Mouse (Mus musculus): ENCODE results near the gene Tpgs1. TPM values are rescaled to one million over a fixed set of nuclear protein-coding genes. Genes with fewer than 3 reads are reported as not detected.
"Not testable (repeated sequence)": the region's sequence is repeated elsewhere in the genome, so short reads cannot be mapped to it uniquely, and the experiment has no call there.

Gene Tpgs1
- polyA plus RNA-seq, 1 experiment from 2014 or later: 62.4 TPM

- H3K27me3 ChIP-seq: no peaks in the 10 kb centered on the region
- in situ Hi-C loops (cut with MboI; ENCODE audit: low pct_unique_long_range_greater_than_20kb): loop anchor here (10.0 kb wide), 1 partner anchor 93 kb away; no protein-coding TSS in a partner anchor
- ChIA-PET CTCF (interaction anchor here (3.1 kb wide), 1 partner anchor 13 kb away, joined by 15 read pairs; the partner anchor contains the start of gene Bsg), POLR2A (no interaction called here)
- ATAC-seq (no peak), DNase-seq (ENCODE audit: low read depth, low spot score) (no peak)
- TF ChIP-seq CTCF (IDR thresholded peaks at IDR 0.05): no peak
Observed at GRCm38 (mm10) chr10:79691986-79692548, 22.9 kb downstream of the Tpgs1 start.

GRCm38 (mm10) chr10:79693580-79694378 lies 24.6 kb downstream of the Tpgs1 start:
- in situ Hi-C loops (cut with MboI; ENCODE audit: low pct_unique_long_range_greater_than_20kb): loop anchor here (10.0 kb wide), 1 partner anchor 91 kb away; no protein-coding TSS in a partner anchor
- H3K27me3 ChIP-seq: no peaks in the 10 kb centered on the region
- DNase-seq (ENCODE audit: low read depth, low spot score) (no peak), ATAC-seq (no peak)
- ChIA-PET CTCF (interaction anchor here (1.8 to 3.1 kb wide), 2 partner anchors 8 to 11 kb away, joined by 7 to 15 read pairs; partner anchors contain the start of gene Bsg), POLR2A (no interaction called here)
- TF ChIP-seq CTCF (IDR thresholded peaks at IDR 0.05): no peak

DNA sequence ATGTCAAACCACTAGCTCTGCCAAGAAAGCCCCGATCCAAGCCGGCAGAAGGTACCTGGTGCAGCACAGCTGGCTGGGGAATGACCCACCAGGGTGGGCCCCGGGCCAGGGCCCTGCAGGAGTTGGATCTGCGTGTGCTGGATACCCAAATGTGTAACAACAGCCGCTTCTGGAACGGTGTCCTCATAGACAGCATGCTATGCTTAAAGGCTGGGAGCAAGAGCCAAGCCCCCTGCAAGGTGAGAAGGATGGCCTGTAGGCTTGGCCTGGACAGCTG lies 25.1 kb downstream of the Tpgs1 start:
- H3K27me3 ChIP-seq: no peaks in the 10 kb centered on the region
- POLR2A ChIA-PET: no interaction called here
- ATAC-seq (no peak), DNase-seq (ENCODE audit: low read depth, low spot score) (no peak)
- TF ChIP-seq CTCF (IDR thresholded peaks at IDR 0.05): no peak
- in situ Hi-C loops (cut with MboI; ENCODE audit: low pct_unique_long_range_greater_than_20kb): loop anchor here (10.0 kb wide), 1 partner anchor 90 kb away; no protein-coding TSS in a partner anchor
- CTCF ChIA-PET: interaction anchor here (1.8 to 3.1 kb wide), 2 partner anchors 8 to 11 kb away, joined by 7 to 15 read pairs; partner anchors contain the start of gene Bsg

DNA sequence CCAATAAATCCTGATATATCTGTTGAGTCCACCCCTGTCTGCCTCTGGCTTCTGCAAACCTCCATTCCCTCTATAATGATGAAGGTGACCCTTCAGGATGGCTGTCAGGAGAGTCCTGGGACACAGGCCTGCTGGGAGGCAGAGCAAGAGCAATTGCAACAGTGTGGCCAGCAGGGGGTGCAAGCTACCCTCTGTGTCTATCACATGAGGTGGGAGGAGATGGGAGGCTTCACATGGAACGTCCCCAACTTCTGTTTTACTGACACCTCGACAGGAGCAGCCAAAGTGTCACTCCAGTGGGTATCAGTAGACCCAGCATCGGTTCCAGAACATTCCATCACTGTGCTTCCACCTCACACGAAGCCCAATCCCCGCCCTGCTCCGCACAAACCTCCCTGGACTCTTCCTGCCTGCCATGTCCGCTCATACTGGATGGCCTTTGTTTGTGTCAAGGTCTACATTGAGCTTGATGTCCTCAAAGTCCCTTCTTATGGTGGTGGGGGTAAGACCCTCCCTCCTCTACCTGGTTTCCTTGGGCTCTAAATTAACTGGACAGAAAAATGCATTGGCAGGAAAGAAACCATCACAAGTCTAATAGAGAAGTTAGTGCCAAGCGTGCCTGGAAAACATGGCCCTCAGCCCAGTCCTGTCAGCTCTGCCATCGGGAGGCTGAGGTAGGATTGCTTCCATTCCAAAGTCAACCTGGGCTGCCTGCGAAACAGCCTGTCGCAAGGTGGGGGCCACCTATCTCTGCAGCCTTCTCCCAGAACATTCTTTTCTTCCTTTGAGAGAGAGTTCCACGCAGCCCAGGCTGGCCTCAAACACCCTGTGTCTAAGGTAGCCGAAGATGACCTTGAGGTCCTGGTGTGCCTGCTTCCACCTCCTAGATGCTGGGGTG lies 26.3 kb downstream of the Tpgs1 start:
- CTCF ChIA-PET: interaction anchor here (1.0 to 3.1 kb wide), 3 partner anchors 9 to 10 kb away, joined by 3 to 15 read pairs (median 7); partner anchors contain the start of gene Bsg
- in situ Hi-C loops (cut with MboI; ENCODE audit: low pct_unique_long_range_greater_than_20kb): loop anchor here (10.0 kb wide), 1 partner anchor 89 kb away; no protein-coding TSS in a partner anchor
- POLR2A ChIA-PET: interaction anchor here (0.9 kb wide), 1 partner anchor 10 kb away, joined by 5 read pairs; no protein-coding TSS in a partner anchor
- DNase-seq (ENCODE audit: low read depth, low spot score) (no peak), ATAC-seq (no peak)
- H3K27me3 ChIP-seq: no peaks in the 10 kb centered on the region
- no peak for TF ChIP-seq CTCF (IDR thresholded peaks at IDR 0.05)

- ATAC-seq (no peak), DNase-seq (ENCODE audit: low read depth, low spot score) (no peak)
- POLR2A ChIA-PET: interaction anchor here (0.9 kb wide), 1 partner anchor 11 kb away, joined by 5 read pairs; no protein-coding TSS in a partner anchor
Observed at GRCm38 (mm10) chr10:79696129-79696651, 27.0 kb downstream of the Tpgs1 start.

DNA sequence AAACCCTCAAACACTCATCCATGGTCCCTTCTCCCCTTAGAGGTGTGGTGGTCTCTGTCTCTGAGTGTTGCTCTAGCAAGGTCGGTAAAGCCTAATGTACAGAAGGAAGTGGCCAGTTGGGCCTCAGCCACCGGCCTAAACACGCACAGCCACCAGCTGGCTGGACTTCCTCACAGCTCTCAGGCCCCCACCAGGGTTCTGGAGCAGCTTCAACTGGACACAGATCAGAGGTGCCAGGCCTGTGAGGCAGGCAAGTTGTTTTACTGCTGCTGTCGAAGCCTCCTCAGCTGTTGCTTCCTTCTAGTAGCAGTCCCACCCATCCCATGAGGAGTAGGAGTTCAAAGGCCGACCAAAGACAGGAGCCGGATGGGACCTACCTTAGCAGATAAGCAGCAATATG lies 28.7 kb downstream of the Tpgs1 start:
- no peak for TF ChIP-seq CTCF (IDR thresholded peaks at IDR 0.05)
- in situ Hi-C loops (cut with MboI; ENCODE audit: low pct_unique_long_range_greater_than_20kb): loop anchor here (10.0 kb wide), 1 partner anchor 87 kb away; no protein-coding TSS in a partner anchor
- ChIA-PET CTCF (interaction anchor here (0.7 to 1.5 kb wide), 3 partner anchors 14 to 96 kb away, joined by 3 to 6 read pairs (median 4); no protein-coding TSS in a partner anchor), POLR2A (interaction anchor here (1.1 kb wide), 1 partner anchor 12 kb away, joined by 3 read pairs; no protein-coding TSS in a partner anchor)
- H3K27me3 ChIP-seq: no peaks in the 10 kb centered on the region
- no peak for ATAC-seq
- no peak for DNase-seq (ENCODE audit: low read depth, low spot score)

More at GRCm38 (mm10) chr10:79696129-79696651, 27.0 kb downstream of the Tpgs1 start:
- CTCF ChIA-PET: interaction anchor here (1.0 kb wide), 1 partner anchor 10 kb away, joined by 3 read pairs; no protein-coding TSS in a partner anchor
- no peaks in the 10 kb centered on the region for H3K27me3 ChIP-seq
- no peak for TF ChIP-seq CTCF (IDR thresholded peaks at IDR 0.05)
- in situ Hi-C loops (cut with MboI; ENCODE audit: low pct_unique_long_range_greater_than_20kb): loop anchor here (10.0 kb wide), 1 partner anchor 89 kb away; no protein-coding TSS in a partner anchor

DNA sequence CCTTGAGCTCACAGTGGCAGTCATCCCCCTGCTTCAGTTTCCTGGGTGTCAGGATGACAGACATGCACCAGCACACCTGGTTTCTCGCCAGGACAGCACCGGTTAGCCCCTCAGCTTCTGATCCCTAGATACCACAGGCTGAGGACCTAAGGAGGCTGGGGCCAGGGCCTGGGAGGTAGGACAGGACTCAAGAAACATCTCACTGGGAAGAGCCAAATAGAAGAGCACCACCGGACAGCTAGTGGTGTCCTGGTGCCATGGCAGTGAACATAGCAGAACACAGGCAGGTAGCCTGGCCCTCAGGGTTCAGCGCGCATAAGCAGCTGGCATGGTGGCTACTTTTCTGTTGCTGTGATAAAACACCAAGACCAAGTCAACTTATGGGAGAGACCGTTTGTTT lies 29.3 kb downstream of the Tpgs1 start:
- no peaks in the 10 kb centered on the region for H3K27me3 ChIP-seq
- in situ Hi-C loops (cut with MboI; ENCODE audit: low pct_unique_long_range_greater_than_20kb): loop anchor here (10.0 kb wide), 1 partner anchor 86 kb away; no protein-coding TSS in a partner anchor
- DNase-seq (ENCODE audit: low read depth, low spot score): no peak
- ChIA-PET POLR2A (interaction anchor here (1.1 kb wide), 1 partner anchor 13 kb away, joined by 3 read pairs; no protein-coding TSS in a partner anchor), CTCF (interaction anchor here (0.7 to 1.5 kb wide), 4 partner anchors 15 to 96 kb away, joined by 3 to 6 read pairs (median 4); no protein-coding TSS in a partner anchor)
- ATAC-seq: no peak
- TF ChIP-seq CTCF (IDR thresholded peaks at IDR 0.05): no peak

DNA sequence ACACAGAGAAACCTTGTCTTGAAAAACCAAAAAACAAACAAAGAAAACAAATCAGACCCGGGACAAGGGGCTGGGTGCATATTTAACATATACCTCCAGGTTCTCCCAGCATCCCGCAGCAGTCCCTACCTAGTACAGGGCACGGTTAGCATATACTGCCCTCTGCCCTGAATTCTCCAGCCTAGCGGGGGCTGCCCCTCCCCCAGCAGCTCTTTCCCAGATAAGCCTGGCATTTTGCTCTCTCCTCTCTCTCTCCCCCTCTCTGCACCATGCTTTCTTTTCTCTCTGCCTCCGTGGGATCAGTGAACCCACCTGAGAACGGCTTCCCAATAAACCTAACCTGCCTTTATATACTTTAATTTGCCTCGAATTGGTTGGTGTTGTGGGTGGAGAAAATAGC lies 31.5 kb downstream of the Tpgs1 start:
- DNase-seq (ENCODE audit: low read depth, low spot score): no peak
- in situ Hi-C loops (cut with MboI; ENCODE audit: low pct_unique_long_range_greater_than_20kb): no loop called here

GRCm38 (mm10) chr10:79701443-79702129 lies 32.4 kb downstream of the Tpgs1 start:
- no peak for TF ChIP-seq CTCF (IDR thresholded peaks at IDR 0.05)
- POLR2A ChIA-PET: no interaction called here
- no peaks in the 10 kb centered on the region for H3K27me3 ChIP-seq
- DNase-seq (ENCODE audit: low read depth, low spot score): no peak
- ATAC-seq: no peak
- in situ Hi-C loops (cut with MboI; ENCODE audit: low pct_unique_long_range_greater_than_20kb): no loop called here
- CTCF ChIA-PET: interaction anchor here (1.8 kb wide), 1 partner anchor 18 kb away, joined by 7 read pairs; no protein-coding TSS in a partner anchor

More for the DNA sequence above, 31.5 kb downstream of the Tpgs1 start:
- ChIA-PET POLR2A (no interaction called here), CTCF (interaction anchor here (1.8 kb wide), 1 partner anchor 17 kb away, joined by 7 read pairs; no protein-coding TSS in a partner anchor)
- H3K27me3 ChIP-seq: no peaks in the 10 kb centered on the region
- TF ChIP-seq CTCF (IDR thresholded peaks at IDR 0.05): no peak
- no peak for ATAC-seq

DNA sequence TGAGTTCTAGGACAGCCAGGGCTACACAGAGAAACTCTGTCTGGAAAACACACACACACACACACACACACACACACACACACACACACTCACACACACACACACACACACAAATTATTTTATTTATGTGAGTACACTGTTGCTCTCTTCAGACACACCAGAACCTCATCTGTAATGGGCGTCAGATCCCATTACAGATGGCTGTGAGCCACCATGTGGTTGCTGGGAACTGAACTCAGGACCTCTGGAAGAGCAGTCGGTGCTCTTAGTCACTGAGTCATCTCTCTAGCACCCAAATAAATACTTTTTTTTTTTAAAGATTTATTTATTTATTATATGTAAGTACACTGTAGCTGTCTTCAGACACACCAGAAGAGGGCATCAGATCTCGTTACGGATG lies 33.8 kb downstream of the Tpgs1 start:
- H3K27me3 ChIP-seq; in situ Hi-C loops (cut with MboI; ENCODE audit: low pct_unique_long_range_greater_than_20kb); ATAC-seq; DNase-seq (ENCODE audit: low read depth, low spot score); POLR2A ChIA-PET: not testable (repeated sequence)
- CTCF ChIA-PET: interaction anchor here (3.8 kb wide), 1 partner anchor 9 kb away, joined by 15 read pairs; no protein-coding TSS in a partner anchor
